Mouse (Mus musculus): ENCODE data around the gene Olfr597. TPM values are rescaled to one million over a fixed set of nuclear protein-coding genes. Genes with fewer than 3 reads are reported as not detected.

Olfr597 gene
- total and polyA plus RNA-seq, 3 experiments, result not detected

- no peaks in the 10 kb centered on the region for H3K36me3 ChIP-seq (replicated peaks in 1 of 2; ENCODE audit: control insufficient read depth in 1 of 2, insufficient read depth in 1 of 2, low read length in 1 of 2)
- H3K79me2 ChIP-seq (replicated peaks; ENCODE audit: control insufficient read depth, extremely low read depth, insufficient read depth, poor library complexity, severe bottlenecking), result no peaks in the 10 kb centered on the region
- no peak within 1 kb of the TSS for H3K4me3 ChIP-seq (replicated peaks in 1 of 3; ENCODE audit: low read depth in 2 of 3, low read length in 2 of 3, poor library complexity in 1 of 3)
- no peak for DNase-seq (ENCODE audit: extremely low read depth)
- in situ Hi-C loops (cut with MboI; ENCODE audit: low pct_ligation_motif_present, low pct_unique_long_range_greater_than_20kb, low sequenced_read_pairs) (no loop called here), dilution Hi-C loops (cut with MboI; ENCODE audit: extremely low pct_ligation_motif_present, extremely low pct_unique_long_range_greater_than_20kb, low sequenced_read_pairs) (no loop called here)
- TF ChIP-seq EP300 (IDR thresholded peaks at IDR 0.05; ENCODE audit: low read length), result no peak
- no peak for TF ChIP-seq ZC3H11A (IDR thresholded peaks at IDR 0.05; ENCODE audit: low read depth, low read length)
- TF ChIP-seq MAZ (IDR thresholded peaks at IDR 0.05; ENCODE audit: low read depth, low read length), result no peak
- no peak for TF ChIP-seq SMC3 (IDR thresholded peaks at IDR 0.05; ENCODE audit: low read depth, low read length)
- no peaks in the 10 kb centered on the region for H3K9me3 ChIP-seq (replicated peaks; ENCODE audit: low read length)
- H3K4me1 ChIP-seq (ENCODE audit: control insufficient read depth in 1 of 2, insufficient read depth in 2 of 2), result no peaks in the 10 kb centered on the region
- no peaks in the 10 kb centered on the region for H3K27me3 ChIP-seq (replicated peaks)
- H3K27ac ChIP-seq (ENCODE audit: insufficient read depth, low read depth), result no peak within 1 kb of the TSS
- no peak within 1 kb of the TSS for H3K4me2 ChIP-seq (ENCODE audit: insufficient read depth, low read depth, poor library complexity, severe bottlenecking)
- H3K9ac ChIP-seq (ENCODE audit: insufficient read depth, low read depth), result no peak within 1 kb of the TSS
Observed at GRCm38 (mm10) chr7:103335617-103336016, 19.5 kb downstream of the Olfr597 start, which contains the start of gene Olfr599. TSS of gene Olfr599 (plus strand) at chr7:103335917.

- H3K4me3 ChIP-seq (replicated peaks in 1 of 3; ENCODE audit: low read depth in 2 of 3, low read length in 2 of 3, poor library complexity in 1 of 3), result no peak within 1 kb of the TSS
- no peaks in the 10 kb centered on the region for H3K27me3 ChIP-seq (replicated peaks)
- H3K36me3 ChIP-seq (replicated peaks in 1 of 2; ENCODE audit: control insufficient read depth in 1 of 2, insufficient read depth in 1 of 2, low read length in 1 of 2), result no peaks in the 10 kb centered on the region
- no peak within 1 kb of the TSS for H3K4me2 ChIP-seq (ENCODE audit: insufficient read depth, low read depth, poor library complexity, severe bottlenecking)
- H3K9ac ChIP-seq (ENCODE audit: insufficient read depth, low read depth), result no peak within 1 kb of the TSS
- dilution Hi-C loops (cut with MboI; ENCODE audit: extremely low pct_ligation_motif_present, extremely low pct_unique_long_range_greater_than_20kb, low sequenced_read_pairs) (no loop called here), in situ Hi-C loops (cut with MboI; ENCODE audit: low pct_ligation_motif_present, low pct_unique_long_range_greater_than_20kb, low sequenced_read_pairs) (no loop called here)
- DNase-seq (ENCODE audit: extremely low read depth), result no peak
- no peak within 1 kb of the TSS for H3K27ac ChIP-seq (ENCODE audit: insufficient read depth, low read depth)
- TF ChIP-seq ZKSCAN1 (IDR thresholded peaks at IDR 0.05; ENCODE audit: borderline replicate concordance, low read depth, low read length) (no peak), ZNF384 (IDR thresholded peaks at IDR 0.05; ENCODE audit: low read depth, low read length) (no peak), KAT2A (IDR thresholded peaks at IDR 0.05; ENCODE audit: insufficient replicate concordance, low read length) (no peak), POLR2A (IDR thresholded peaks at IDR 0.05; ENCODE audit: low read depth, low read length) (no peak), POLR2AphosphoS2 (IDR thresholded peaks at IDR 0.05; ENCODE audit: low read depth, low read length) (no peak), USF1 (IDR thresholded peaks at IDR 0.05; ENCODE audit: low read depth, low read length) (no peak), RAD21 (IDR thresholded peaks at IDR 0.05; ENCODE audit: low read depth, low read length) (no peak)
- H3K9me3 ChIP-seq (replicated peaks; ENCODE audit: low read length), result no peaks in the 10 kb centered on the region
- H3K4me1 ChIP-seq (ENCODE audit: control insufficient read depth in 1 of 2, insufficient read depth in 2 of 2), result no peaks in the 10 kb centered on the region
- no peaks in the 10 kb centered on the region for H3K79me2 ChIP-seq (replicated peaks; ENCODE audit: control insufficient read depth, extremely low read depth, insufficient read depth, poor library complexity, severe bottlenecking)
Observed at GRCm38 (mm10) chr7:103349569-103349968, 33.5 kb downstream of the Olfr597 start, which contains the start of gene Olfr600. TSS of gene Olfr600 (minus strand) at chr7:103349669.

DNA sequence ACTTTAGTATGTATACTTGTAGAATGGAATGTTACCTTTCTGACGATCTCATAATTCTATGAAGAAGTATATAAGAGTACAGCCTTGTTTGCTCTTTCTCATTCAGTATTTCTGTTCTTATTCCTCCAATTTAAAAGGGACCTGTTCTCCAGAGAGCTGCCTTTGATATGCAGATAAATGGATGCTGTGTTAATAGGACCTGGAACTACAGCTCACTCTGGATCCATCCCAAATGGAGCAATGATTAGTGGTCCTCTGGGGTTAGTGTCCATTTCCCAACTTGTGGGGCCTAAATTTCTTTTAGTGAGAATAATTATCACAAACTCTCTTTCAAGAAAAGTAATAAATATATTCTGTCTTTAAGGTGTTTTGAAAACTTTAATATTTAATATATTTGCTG, 46.4 kb downstream of the Olfr597 start, which contains the start of gene Olfr601:
Olfr601 (minus strand) TSS at position 101 of the 400 bp plus-strand sequence.
- DNase-seq (ENCODE audit: extremely low read depth), result no peak
- Histone ChIP-seq H3K27ac (ENCODE audit: insufficient read depth, low read depth) (no peak within 1 kb of the TSS), H3K4me3 (replicated peaks in 1 of 3; ENCODE audit: low read depth in 2 of 3, low read length in 2 of 3, poor library complexity in 1 of 3) (no peak within 1 kb of the TSS), H3K27me3 (replicated peaks) (no peaks in the 10 kb centered on the region), H3K36me3 (replicated peaks in 1 of 2; ENCODE audit: control insufficient read depth in 1 of 2, insufficient read depth in 1 of 2, low read length in 1 of 2) (no peaks in the 10 kb centered on the region), H3K9ac (ENCODE audit: insufficient read depth, low read depth) (no peak within 1 kb of the TSS), H3K4me1 (ENCODE audit: control insufficient read depth in 1 of 2, insufficient read depth in 2 of 2) (no peaks in the 10 kb centered on the region), H3K9me3 (replicated peaks; ENCODE audit: low read length) (no peaks in the 10 kb centered on the region), H3K79me2 (replicated peaks; ENCODE audit: control insufficient read depth, extremely low read depth, insufficient read depth, poor library complexity, severe bottlenecking) (no peaks in the 10 kb centered on the region), H3K4me2 (ENCODE audit: insufficient read depth, low read depth, poor library complexity, severe bottlenecking) (no peak within 1 kb of the TSS)
- TF ChIP-seq UBTF (IDR thresholded peaks at IDR 0.05; ENCODE audit: low read depth, low read length) (no peak), E2F4 (IDR thresholded peaks at IDR 0.05; ENCODE audit: insufficient replicate concordance, low read depth, low read length) (no peak), ETS1 (conservative IDR thresholded peaks at IDR 0.05; ENCODE audit: low read depth, low read length) (no peak), TCF12 (IDR thresholded peaks at IDR 0.05; ENCODE audit: low read depth, low read length) (no peak), PAX5 (IDR thresholded peaks at IDR 0.05; ENCODE audit: low read length) (no peak), ZC3H11A (IDR thresholded peaks at IDR 0.05; ENCODE audit: low read depth, low read length) (no peak), POLR2A (IDR thresholded peaks at IDR 0.05; ENCODE audit: low read depth, low read length) (no peak), CHD2 (IDR thresholded peaks at IDR 0.05; ENCODE audit: low read length) (no peak), NRF1 (IDR thresholded peaks at IDR 0.05; ENCODE audit: low read depth, low read length) (no peak), POLR2AphosphoS2 (IDR thresholded peaks at IDR 0.05; ENCODE audit: low read depth, low read length) (no peak), MAZ (IDR thresholded peaks at IDR 0.05; ENCODE audit: low read depth, low read length) (no peak), IRF4 (IDR thresholded peaks at IDR 0.05; ENCODE audit: low read depth, low read length) (no peak), USF2 (conservative IDR thresholded peaks at IDR 0.05; ENCODE audit: low read depth, low read length) (no peak), MAFK (IDR thresholded peaks at IDR 0.05; ENCODE audit: insufficient replicate concordance, low read length) (no peak), ZKSCAN1 (IDR thresholded peaks at IDR 0.05; ENCODE audit: borderline replicate concordance, low read depth, low read length) (no peak), GABPA (IDR thresholded peaks at IDR 0.05; ENCODE audit: insufficient replicate concordance, low read depth, low read length) (no peak)
- in situ Hi-C loops (cut with MboI; ENCODE audit: low pct_ligation_motif_present, low pct_unique_long_range_greater_than_20kb, low sequenced_read_pairs) (no loop called here), dilution Hi-C loops (cut with MboI; ENCODE audit: extremely low pct_ligation_motif_present, extremely low pct_unique_long_range_greater_than_20kb, low sequenced_read_pairs) (no loop called here)
